Comparison of ENCODE assay signal across 7 mouse cellular contexts in the genomic region with DNA sequence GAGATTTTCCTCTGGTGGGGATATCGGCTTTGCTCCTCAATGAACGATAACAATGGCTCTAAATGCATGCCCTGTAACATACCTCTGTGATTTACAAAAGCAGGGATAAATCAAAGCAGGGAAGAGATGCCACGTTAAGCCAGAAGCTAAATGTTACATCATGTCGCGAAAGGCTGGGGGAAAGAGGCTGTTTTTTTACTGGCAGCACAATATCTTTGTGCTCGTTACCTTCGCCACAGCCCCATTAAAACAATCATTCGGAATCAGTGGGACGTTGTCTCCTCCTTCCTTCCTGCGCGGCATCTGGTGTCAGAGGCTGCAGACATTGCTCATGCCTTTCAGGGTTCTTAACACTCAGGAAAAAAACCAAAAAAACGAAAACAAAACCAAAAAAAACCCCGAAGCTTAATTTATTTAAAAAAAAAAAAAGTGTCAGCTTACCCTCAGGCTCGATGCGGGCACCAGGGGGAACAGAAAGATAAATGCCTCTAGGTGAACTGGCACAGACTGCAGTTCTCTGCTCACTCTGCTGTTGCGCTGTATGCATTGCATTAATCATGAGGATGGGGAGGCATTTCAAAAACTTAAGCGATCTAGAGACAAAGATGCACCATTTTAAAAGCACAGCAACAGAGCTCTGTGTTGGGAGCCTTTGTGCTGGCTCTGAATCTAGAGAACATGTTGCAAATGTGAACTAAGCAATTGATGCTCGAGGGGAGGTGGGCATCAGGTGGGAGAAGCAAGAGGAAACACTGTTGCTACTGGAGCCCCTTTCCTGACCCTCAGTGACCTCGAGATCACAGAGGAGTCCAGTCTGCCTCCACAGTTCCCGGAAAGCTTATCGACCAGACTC. TPM values are rescaled to one million over a fixed set of nuclear protein-coding genes. Genes with fewer than 3 reads are reported as not detected.
DNase-seq lines count a peak whose midpoint lies in the region; ATAC-seq and TF ChIP-seq lines count a peak whose summit lies in the region.

No protein-coding gene starts in this region.

- no peaks in the 10 kb centered on the region for H3K4me1 ChIP-seq in lung, embryonic 14.5 days (ENCODE audit: insufficient read depth)
- no peaks in the 10 kb centered on the region for H3K4me1 ChIP-seq in lung, adult 2 months (ENCODE audit: control insufficient read depth, insufficient read depth, low read length)
- H3K4me1 ChIP-seq in embryonic facial prominence, embryonic 12.5 days = 0 out of 2 replicates have a peak, but pooled peaks cover 2% of the 10 kb centered on the region
- H3K4me1 ChIP-seq in intestine, embryonic 16.5 days (ENCODE audit: control insufficient read depth, insufficient read depth, low read length) = peaks cover 4% of the 10 kb centered on the region
- peaks cover 14% of the 10 kb centered on the region for H3K4me1 ChIP-seq in midbrain, embryonic 15.5 days

- no peak for TF ChIP-seq CTCF in lung, embryonic 14.5 days (IDR thresholded peaks at IDR 0.05; ENCODE audit: low read depth)
- no peak for TF ChIP-seq CTCF in lung, adult 2 months (IDR thresholded peaks at IDR 0.05; ENCODE audit: insufficient read depth, low read length)

- no peaks in the 10 kb centered on the region for H3K9me3 ChIP-seq in lung, embryonic 14.5 days (ENCODE audit: low read depth, low read length)
- no peaks in the 10 kb centered on the region for H3K9me3 ChIP-seq in embryonic facial prominence, embryonic 12.5 days
- H3K9me3 ChIP-seq in intestine, embryonic 16.5 days (ENCODE audit: control insufficient read depth, low read length) = no peaks in the 10 kb centered on the region
- H3K9me3 ChIP-seq in midbrain, embryonic 15.5 days = no peaks in the 10 kb centered on the region

- no peaks in the 10 kb centered on the region for H3K36me3 ChIP-seq in lung, embryonic 14.5 days (ENCODE audit: insufficient read depth)
- no peaks in the 10 kb centered on the region for H3K36me3 ChIP-seq in embryonic facial prominence, embryonic 12.5 days
- H3K36me3 ChIP-seq in intestine, embryonic 16.5 days (ENCODE audit: control insufficient read depth, insufficient read depth, low read length) = no peaks in the 10 kb centered on the region
- H3K36me3 ChIP-seq in midbrain, embryonic 15.5 days (replicated peaks) = no peaks in the 10 kb centered on the region

- no peak for DNase-seq in lung, embryonic 14.5 days
- no peak for DNase-seq in lung, adult 2 months
- no peak for DNase-seq in natural killer cell, adult 2 months (ENCODE audit: low spot score in 2 of 2)
- DNase-seq in heart, adult 11 months = no peak

- WGBS in lung, embryonic 14.5 days = 28% methylated on average over 21 of the region's 21 CpGs
- 32% methylated on average over 21 of the region's 21 CpGs for WGBS in lung, adult 2 months
- WGBS in embryonic facial prominence, embryonic 12.5 days = 20% methylated on average over 21 of the region's 21 CpGs
- WGBS in intestine, embryonic 16.5 days = 27% methylated on average over 21 of the region's 21 CpGs
- WGBS in midbrain, embryonic 15.5 days = 9% methylated on average over 21 of the region's 21 CpGs

- no peak overlapping the region for H3K4me3 ChIP-seq in lung, embryonic 14.5 days (ENCODE audit: low read depth, low read length)
- H3K4me3 ChIP-seq in lung, adult 2 months (replicated peaks; ENCODE audit: extremely low read depth, low read depth, low read length) = no peak overlapping the region
- peak overlapping the region; percentile 17 for H3K4me3 ChIP-seq in embryonic facial prominence, embryonic 12.5 days
- H3K4me3 ChIP-seq in intestine, embryonic 16.5 days (ENCODE audit: low read length) = peak overlapping the region; percentile 16
- H3K4me3 ChIP-seq in midbrain, embryonic 15.5 days = peak overlapping the region; percentile 30

- H3K4me2 ChIP-seq in lung, embryonic 14.5 days = peak overlapping the region; percentile 50
- H3K4me2 ChIP-seq in embryonic facial prominence, embryonic 12.5 days (replicated peaks) = peak overlapping the region; percentile 48
- peak overlapping the region; percentile 30 for H3K4me2 ChIP-seq in intestine, embryonic 16.5 days (ENCODE audit: low read depth, low read length)
- H3K4me2 ChIP-seq in midbrain, embryonic 15.5 days = peak overlapping the region; percentile 48

- no peak overlapping the region for H3K27ac ChIP-seq in lung, embryonic 14.5 days (ENCODE audit: low read depth)
- H3K27ac ChIP-seq in embryonic facial prominence, embryonic 12.5 days = no peak overlapping the region
- no peak overlapping the region for H3K27ac ChIP-seq in intestine, embryonic 16.5 days (ENCODE audit: low read length)
- peak overlapping the region; percentile 87 for H3K27ac ChIP-seq in midbrain, embryonic 15.5 days

- ATAC-seq in lung, embryonic 14.5 days (ENCODE audit: insufficient read depth) = no peak
- ATAC-seq in embryonic facial prominence, embryonic 12.5 days (ENCODE audit: insufficient number of reproducible peaks, insufficient read depth, low FRiP score, low TSS enrichment) = no peak
- no peak for ATAC-seq in intestine, embryonic 16.5 days
- ATAC-seq in midbrain, embryonic 15.5 days (replicated peaks) = peak; percentile 93

- no peaks in the 10 kb centered on the region for H3K27me3 ChIP-seq in lung, embryonic 14.5 days (ENCODE audit: insufficient read depth, low read length)
- no peaks in the 10 kb centered on the region for H3K27me3 ChIP-seq in embryonic facial prominence, embryonic 12.5 days
- no peaks in the 10 kb centered on the region for H3K27me3 ChIP-seq in intestine, embryonic 16.5 days (replicated peaks; ENCODE audit: control insufficient read depth, insufficient read depth, low read length)
- no peaks in the 10 kb centered on the region for H3K27me3 ChIP-seq in midbrain, embryonic 15.5 days (replicated peaks)

- TF ChIP-seq POLR2A in lung, adult 2 months (IDR thresholded peaks at IDR 0.05; ENCODE audit: borderline replicate concordance, extremely low read depth, low read depth, low read length) = no peak

- no peak overlapping the region for H3K9ac ChIP-seq in lung, embryonic 14.5 days
- no peak overlapping the region for H3K9ac ChIP-seq in embryonic facial prominence, embryonic 12.5 days
- H3K9ac ChIP-seq in intestine, embryonic 16.5 days (ENCODE audit: low read depth, low read length) = 0 out of 2 replicates have a peak overlapping the region, but pooled peaks have one; percentile 33
- H3K9ac ChIP-seq in midbrain, embryonic 15.5 days = peak overlapping the region; percentile 16

RNA-seq across cellular contexts. Expression of gene Tfb1m, which starts 53.6 kb away (rescaled TPM):
- polyA plus RNA-seq in lung, embryonic 14.5 days (2014; fragmentation: Nextera tagmentation; extraction: Ambion mirVana) = 13.4 and 13.6 TPM in 2 replicates
- 1.3 and 2.1 TPM in 2 replicates for polyA plus RNA-seq in lung, adult 2 months (2012; rRNA removed)
- 17.3 and 17.6 TPM in 2 replicates for polyA plus RNA-seq in embryonic facial prominence, embryonic 12.5 days (2016; fragmentation: Nextera tagmentation; extraction: Ambion mirVana)
- 14.7 and 15.6 TPM in 2 replicates for polyA plus RNA-seq in intestine, embryonic 16.5 days (2015; fragmentation: Nextera tagmentation; extraction: Ambion mirVana)
- polyA plus RNA-seq in midbrain, embryonic 15.5 days (2015; fragmentation: Nextera tagmentation; extraction: Ambion mirVana) = 11.7 TPM in 2 replicates

Comparison
In these comparisons a context has a peak if more than half of its experiments do, and no peak if none do; other contexts are left out.
1. H3K4me3 ChIP-seq: peak in embryonic facial prominence, embryonic 12.5 days (single experiment), intestine, embryonic 16.5 days (single experiment) and midbrain, embryonic 15.5 days (single experiment); none in lung, embryonic 14.5 days (single experiment) and lung, adult 2 months (single experiment).
2. H3K9ac ChIP-seq: peak in intestine, embryonic 16.5 days (single experiment) and midbrain, embryonic 15.5 days (single experiment); none in lung, embryonic 14.5 days (single experiment) and embryonic facial prominence, embryonic 12.5 days (single experiment).
3. Peak in every context shown above with its lines, with median percentiles within 50 percentile points of each other: H3K4me2 ChIP-seq.